Mouse (Mus musculus) adrenal gland, adult (tissue): ENCODE data around the gene Itgae.

ENCODE experiments used
- DNase-seq, 2 experiments: peaks; one replicate each; pipeline ENCODE4 v3.0.0; 2022 to 2023; ENCODE audit warnings: low spot score in 1 of 2; ENCODE audit not compliant: inconsistent age in 2 of 2

Gene Itgae

GRCm38 (mm10) chr11:73194444-73194843 is 104.1 kb downstream of the Itgae start:
- DNase-seq = no peak
